Mouse (Mus musculus) embryo, embryonic 9.5 days (tissue): ENCODE measurements around the gene Creb5.

Experiments used
- DNase-seq: peaks from one replicate; pipeline ENCODE4 v3.0.0-alpha.2; 2017; ENCODE audit errors: extremely low spot score

Gene Creb5

DNA sequence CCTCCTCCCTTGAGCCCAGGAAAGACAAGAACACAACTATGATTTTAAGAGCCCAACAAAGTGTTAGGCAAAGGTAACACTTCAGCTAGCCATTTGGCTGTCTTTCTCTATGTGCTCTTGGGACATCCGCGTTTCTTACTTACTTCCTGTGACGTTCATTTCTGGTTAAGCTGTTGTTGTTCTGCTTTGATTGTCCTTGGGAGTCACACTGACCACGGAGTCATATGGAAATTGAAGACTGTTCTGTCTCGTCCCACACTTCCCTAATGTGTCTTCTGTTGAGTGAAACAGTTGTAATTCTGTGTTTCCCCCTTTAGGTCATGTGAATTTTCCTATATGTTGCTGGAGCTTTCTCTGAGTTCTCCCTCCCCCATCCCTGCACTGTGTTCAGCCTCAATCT, 305.2 kb downstream of the Creb5 start:
- DNase-seq, result no peak

DNA sequence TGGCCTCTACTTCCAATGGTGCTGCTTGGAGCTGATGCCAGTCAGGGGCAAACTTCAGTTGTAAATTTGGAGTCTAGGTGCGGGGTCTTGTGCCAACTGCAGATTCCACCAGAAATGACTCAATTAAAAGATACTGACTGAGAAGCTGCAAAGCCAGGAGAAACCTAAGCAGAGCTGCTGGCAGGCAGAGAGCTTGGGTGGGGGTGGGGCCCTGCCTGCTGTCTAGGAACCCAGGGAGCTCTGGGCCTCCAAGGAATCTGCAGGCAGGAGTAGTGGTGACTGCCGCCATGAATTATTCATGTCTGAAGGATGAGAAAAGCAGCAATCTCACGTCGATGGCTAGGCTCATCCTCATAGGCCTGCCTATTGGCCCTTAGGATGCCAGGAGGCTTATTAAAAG, 306.5 kb downstream of the Creb5 start:
- no peak for DNase-seq

DNA sequence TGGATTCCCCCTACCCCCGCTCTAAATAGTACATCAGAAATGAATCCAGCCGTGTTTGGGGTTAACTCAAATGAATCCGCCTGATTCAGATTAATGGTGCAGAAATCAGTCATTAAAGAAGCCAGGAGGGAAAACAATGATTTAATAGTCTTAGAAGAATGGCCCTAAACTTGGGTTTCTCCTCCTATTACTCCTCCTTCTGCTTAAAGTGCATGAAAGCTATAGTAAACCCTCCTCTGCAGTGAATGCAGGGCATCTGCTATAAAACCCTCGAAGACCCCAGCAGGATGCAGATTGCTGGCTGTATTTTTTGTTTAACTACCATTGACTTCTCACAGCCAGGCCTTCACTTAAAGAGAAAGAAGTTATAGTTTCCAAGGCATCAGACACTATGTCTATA, 307.2 kb downstream of the Creb5 start:
- no peak for DNase-seq

DNA sequence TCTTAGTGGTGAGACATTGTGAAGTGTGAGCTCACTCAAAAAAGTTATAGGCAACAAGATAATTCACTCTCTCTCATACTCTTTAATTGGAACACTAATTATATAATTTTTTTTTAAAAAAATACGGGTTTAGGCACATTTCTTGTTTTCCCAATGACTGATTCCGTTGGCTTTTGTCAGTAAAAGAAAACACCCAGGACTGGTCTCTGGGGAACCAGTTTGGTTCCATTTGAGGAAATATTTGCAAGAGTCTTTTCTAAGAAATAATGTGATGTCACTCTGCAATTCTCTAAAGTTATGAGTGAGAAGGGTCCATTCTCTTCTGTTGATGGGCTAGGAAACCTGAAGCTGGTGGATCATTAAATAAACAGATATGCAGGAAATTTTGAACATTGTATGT, 309.3 kb downstream of the Creb5 start:
- DNase-seq, result no peak

DNA sequence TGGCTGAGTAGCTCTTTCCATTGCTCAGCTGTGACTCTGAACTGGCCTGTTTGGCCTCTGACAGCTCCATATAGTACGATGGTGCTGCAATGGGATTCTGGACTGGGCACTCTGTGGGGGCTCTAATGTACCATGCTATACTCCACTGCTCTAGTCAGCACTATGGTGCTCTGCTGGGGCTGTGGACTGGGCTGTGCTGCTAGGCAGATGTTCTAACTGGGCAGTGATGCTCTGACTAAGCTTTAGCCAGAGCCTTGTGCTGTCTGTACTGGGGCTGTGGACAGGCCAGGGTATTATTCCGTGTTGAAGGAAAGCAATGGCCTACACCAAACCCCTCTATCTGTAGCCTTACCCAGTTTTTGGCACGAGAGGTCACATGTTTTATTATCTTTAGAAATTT, 316.0 kb downstream of the Creb5 start:
- no peak for DNase-seq

DNA sequence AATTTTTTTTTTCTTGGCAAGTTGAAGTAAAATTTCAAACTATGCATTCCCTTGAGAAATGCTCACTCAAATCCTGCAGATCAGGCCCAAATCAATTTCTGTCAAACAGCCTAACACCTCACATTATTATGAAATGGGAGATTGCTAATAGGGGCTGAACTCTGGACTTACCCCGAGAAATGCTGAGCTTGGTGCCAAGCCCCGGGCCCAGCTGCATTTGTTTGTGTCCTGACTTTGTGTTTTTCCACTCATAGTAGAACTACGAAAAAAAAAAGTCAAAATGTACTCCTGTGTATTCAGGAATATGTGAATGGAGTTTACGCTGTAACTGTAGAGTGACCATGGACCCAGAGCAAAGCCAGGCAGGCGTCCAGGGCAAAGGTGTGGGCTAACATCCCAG, 316.6 kb downstream of the Creb5 start:
- DNase-seq, result no peak

DNA sequence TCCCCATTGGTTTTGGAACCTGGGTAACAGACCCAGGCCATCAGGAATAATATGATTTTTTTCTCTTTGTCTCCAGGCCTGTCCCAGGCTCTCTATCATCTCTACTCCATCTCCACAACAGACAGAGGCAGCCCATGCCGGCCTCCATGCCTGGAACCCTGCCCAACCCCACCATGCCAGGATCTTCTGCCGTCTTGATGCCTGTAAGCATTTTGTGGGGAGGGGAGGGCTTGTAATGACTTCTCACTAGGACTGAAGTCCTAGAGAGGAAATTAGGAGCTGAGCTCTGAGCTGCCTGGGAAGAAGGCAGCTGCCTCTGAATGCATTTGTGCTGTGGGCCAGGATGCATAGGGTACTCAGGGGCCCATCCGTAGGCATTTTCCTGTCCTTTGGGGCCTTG, 317.3 kb downstream of the Creb5 start:
- DNase-seq, result no peak

DNA sequence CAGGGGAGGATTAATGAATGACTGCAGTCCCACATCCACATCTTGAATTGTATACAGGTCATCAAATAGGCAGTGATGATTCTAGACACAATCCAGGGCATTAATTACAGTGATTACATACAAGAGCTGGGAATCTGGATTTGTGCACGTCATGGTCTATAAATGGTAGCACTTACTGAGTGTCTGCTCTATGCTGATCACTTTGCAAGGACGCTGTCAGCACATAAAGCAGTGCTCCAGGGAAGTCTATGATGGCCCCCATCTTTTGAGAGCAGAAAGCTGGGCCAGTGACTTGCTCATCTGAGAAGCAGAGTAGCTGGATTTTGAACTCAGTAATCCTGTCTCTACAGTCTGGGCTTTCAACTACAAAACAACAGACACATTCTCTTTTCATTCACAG, 318.1 kb downstream of the Creb5 start:
- DNase-seq, result no peak

DNA sequence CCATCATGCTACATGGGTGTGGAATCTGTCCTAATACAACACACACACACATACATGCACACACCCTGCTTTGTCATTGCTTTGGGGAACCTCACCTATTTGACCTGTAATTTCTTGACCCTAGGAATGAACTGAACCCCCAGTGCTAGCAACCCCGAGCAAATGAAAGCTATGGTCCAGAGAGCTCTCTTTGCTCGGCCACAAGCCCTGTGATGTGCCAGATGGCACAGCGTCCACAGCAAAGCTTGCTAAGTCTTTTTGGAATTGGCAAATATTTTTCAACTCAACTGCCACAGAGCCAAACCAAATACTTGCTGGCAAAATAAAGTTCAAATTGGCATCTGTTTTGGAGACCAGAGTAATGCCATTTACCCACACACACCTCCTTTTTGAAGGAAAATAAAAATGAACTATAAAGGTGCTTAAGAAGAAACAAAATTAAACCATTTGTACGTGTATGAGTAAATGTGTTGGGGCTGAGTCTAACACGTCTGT, 324.4 kb downstream of the Creb5 start:
- DNase-seq, result no peak

DNA sequence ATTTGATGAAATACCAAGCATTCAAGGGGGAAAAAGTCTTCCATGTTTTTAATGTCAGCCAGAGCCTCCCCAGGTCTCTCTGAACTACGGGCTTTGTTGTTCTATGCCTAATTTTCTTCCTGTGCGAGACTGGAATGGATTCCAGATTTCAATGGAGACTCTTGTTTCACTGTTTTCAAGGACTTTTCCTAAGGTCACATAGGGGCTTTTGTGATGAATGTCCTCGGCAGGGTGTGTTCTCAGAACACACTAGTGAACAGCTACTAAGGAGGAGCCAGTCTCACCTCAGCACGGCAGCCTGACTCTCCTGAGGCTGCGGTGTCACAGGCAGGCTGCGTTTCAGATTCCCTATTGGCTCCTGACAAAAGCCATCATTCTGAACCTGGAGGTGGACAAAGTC, 325.6 kb downstream of the Creb5 start:
- no peak for DNase-seq

DNA sequence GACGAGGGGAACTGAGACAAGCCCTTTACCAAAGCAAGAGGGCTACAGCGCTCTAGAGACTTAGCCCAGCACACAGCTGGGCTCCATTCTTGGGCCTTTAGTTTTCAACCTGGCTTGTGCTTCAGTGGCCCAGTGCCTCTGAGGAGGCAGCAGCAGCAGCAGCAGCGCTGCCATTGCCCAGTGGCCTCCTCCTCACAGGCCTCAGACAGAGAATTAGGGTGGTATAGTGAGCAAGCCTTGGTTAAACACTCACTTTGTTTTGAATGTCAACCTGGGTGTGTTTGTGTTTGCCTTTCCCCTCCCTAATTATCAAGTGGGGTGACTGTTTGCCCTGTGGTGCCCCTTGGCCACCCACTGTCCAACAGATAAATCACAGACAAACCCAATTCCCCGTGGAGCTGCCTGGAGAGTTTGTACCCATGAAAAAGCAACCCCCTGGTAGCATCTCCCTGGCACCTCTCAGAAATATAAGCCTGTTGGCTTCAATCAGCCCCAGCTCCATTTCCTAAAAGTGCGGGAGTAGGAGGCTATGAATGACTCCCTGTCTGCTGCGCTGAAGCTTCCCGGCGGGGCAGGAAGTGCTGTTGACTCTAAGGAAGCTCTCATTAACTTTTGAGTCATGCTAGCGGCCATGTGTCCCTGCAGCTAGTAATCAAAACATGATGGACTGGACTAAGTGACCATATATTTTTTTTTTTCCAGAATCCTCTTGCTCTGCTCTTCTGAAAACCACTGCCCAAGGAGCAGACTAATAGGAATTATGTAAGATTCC, 328.6 kb downstream of the Creb5 start:
- DNase-seq, result peak; percentile 28

DNA sequence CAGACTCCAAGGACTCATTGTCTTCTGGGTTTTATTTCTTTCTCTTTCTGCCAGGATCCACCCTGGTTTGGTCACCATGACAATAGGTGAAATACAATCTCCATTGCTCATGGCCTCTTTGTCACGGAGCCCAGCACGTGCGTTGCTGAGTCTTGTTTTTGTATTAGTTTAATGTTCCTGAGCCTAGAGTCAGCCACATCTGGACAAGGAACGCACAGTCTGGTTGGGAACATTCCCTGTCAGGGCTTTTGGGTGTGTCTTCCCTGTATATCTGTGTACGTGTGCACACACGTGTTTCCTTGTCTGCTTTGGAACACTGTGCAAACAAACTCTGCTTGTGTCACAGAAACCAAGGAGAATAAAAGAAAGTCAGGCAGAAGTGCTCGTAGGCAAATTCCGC, 331.1 kb downstream of the Creb5 start:
- DNase-seq, result no peak

DNA sequence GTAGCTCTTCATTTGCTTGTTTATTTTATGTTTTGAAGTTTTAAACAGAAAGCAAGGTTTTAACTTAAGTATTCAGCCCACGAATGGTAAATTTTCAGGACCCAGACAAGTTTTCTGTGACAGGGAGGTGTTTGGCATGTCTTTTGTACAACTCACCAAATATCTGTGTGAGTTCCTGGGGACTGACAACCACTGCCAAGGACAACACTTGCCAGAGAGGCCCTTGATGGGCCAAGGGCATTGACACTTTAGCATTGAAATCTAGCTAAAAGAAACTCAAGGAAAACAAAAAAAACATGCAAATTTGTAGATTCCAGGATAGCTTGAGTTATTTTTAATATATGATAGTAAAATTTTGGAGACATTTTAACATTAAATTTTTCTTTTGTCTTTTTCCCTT, 332.6 kb downstream of the Creb5 start:
- no peak for DNase-seq

DNA sequence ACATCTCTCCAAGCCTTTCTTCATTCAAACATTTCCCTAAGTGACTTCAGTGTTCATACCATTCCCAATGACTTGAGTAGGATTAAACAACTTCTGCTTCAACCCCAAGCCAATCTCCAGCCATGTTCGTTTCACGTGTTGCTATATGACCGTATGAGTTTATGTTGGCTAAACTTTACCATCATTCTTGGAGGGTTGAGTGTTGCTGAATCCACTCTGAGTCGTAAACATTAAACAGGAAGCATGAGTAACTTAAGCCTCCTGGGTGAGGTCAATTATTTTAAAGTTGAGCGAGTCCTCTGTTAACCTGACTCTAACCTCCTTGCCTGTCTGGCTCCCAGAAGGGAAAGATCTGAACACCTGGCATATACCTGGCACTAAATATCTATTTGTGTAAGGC, 334.2 kb downstream of the Creb5 start:
- DNase-seq, result no peak

DNA sequence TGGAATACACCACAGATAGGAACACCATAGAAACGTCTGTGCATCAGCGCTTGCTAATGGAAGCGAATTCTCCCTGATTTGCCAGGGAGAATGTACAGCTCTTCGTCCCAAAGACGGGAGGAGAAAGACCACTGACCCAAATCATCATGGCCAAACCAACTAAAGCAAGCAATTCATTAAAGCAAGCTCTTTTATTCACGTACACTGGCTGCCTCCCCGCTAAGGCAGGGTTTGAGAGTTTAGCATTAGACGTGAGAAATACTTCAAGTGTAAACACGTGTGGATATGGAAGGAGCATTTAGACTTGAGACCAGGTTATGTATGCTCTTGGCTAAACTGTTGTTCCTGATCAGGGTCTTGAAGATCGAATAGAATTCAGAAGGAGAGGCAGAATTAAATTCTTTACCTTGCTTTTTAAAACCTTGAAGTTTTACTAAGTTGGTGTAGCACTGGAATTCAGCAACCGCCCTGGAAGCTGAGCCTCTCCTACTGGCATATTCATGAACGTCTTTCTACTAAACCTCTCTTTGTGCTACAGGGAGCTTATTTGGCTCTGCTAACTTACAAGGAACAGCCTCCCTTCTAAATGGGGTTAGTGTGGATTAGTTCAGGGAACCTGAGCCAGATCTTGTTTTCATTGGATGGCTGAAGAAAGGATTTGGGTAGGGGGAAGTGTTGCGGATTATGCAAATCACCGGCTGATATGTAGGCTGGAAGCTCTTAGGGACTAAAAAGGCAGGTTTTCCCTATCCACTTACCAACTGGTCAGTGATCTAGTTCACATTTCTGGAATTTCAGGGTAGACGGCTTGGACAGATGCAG, 337.6 kb downstream of the Creb5 start:
- peak; percentile 15 for DNase-seq

DNA sequence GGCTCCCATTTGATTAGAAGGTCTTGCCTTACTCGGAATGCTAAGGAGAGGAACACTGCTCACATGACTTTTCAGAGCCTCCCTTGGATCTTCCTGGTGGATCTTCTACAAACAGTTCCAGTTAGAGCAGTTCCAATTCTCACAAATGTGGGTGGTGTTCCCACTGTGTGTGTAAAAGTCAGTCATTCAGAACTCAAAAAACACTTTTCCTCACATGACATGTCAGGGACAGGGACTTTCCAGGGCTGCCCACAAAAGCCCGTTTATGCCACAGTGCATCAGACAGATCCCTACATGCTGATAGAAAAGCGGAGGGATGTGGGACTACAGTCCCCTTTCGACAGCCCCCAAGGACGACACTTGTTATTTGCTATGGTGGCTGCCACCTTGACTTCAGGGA, 339.0 kb downstream of the Creb5 start:
- no peak for DNase-seq

DNA sequence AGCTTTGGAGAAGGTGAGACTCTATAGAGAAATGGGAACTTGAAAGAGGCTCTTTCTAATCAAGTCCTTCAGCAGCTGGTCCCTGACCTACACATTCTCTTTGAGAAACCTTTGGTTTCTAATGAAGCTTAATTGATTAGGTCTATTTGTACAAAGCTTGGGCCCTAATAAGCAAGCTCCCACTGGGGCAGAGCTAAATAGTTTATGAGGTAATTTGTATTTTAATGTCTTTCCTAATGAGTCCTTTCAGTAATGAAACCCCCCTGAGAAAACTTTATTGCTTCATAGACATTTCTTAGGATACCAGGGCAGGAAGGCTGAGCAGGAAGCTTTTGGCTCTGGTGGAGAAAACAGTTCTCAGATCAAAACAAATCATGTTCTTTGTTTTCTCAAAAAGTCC, 341.6 kb downstream of the Creb5 start:
- DNase-seq, result no peak

DNA sequence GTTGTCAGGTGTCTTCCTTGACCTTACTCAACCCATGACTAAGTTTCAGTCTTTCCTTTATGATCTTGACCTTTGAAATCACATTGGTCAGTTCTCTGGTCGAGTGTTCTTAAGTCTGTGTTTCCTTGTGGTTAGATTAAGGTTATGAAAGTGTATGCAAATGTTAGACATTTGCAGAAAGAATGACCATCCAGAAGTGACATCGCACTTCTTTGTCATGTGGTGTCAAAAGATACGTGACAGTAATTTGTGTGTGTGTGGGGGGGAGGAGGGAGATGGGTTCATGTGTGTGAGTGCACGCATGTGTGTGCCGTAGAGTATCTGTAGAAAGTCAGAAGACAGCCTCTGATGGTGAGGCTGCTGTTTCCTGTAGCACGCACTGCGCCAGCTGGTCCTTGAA, 348.4 kb downstream of the Creb5 start:
- DNase-seq, result no peak

DNA sequence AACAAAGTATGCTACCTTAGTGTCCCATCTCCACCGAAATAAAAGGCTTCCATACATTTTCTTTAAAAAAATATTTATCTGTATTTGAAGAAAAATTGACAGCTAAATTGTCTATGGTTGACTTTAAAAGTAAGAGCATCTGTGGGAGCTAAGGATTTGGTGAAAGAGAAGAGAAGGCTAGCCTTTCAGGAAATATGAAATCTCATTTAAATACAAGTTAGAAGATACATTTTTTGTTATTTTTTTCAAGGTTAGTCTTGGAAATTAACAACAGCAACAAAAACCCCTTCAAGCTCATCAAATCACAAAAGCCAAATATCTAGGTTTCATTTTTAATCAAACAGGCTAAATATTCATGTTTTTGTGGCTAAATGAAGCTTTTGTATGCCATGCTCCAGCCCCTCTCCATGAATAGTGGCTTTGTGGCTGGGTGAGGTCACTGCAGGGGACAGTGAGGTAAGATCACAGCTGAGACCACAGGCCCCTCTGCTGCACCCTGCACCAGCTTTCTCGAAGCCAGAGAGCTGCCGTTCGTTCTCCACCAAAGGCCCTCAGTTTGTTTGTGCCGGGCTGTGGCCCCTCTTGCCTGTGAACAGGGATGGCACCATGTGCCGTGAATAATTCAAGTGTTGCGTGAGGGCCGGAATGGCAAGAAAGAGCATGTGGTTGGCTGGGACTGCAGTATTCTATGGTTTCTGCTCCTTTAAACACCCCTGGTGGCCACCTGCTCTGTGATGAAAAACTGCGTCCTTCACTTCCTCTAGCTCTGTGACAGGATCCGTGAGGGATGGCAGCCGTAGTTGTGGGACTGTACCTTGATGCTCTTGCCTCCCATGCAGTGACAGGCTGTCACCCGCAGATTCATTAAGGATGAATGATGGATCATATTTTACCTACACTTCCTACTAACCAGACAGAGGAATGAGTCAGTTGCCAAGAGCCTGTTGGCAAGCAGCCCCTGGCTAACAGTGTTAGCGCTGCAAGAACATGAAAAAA, 350.6 kb downstream of the Creb5 start:
- DNase-seq, result no peak

DNA sequence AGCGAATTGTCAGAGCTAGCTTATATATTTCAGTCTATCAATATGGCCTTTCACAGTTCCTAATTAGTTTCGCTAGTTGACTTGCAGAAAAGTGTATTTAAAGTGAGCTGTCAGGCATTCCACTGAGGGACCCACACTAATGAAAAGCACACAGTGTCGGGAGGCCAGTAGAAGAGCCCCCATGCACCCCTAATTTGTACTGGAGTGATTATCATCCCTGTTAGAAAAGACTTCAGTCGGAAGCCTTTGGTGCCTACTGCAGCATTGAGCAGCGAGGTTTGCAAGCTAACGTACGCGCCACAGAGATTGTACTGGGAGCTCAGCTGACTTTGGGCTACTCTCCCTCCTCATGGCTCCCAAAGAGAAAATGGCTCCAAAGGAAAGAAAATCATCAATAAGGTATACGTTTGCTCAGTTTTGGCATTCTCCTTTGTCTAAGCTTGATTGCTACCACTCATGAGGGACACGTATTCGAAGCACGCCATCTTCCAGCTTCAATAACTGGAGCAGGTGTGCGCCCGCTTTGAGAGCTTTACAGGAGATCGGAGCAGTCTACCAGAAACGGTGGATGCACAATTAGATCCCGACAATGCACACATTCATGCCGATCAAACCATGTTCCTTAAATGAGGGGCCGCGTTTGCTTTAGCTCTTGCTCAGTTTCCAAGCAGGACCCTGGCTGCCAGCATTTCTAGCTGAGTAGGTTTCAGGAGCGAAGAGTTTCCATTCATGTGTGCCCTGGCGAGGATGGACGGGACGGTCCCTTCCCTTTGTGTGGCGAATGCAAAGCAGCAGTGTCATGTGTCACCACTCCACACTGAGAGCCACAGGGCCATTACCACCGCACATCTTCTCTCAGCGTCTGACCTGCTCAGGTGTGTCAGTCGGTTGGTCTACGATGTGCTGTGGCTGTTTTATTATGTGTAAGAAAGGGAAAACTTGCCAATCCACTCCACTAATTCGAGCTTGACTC, 354.8 kb downstream of the Creb5 start:
- no peak for DNase-seq
